Mouse (Mus musculus) stomach, postnatal 0 days (tissue): ENCODE measurements at regions not wholly inside any gene's neighbourhood (a gene's known extent, or its start where the extent isn't known, plus 50 kb on each side); places are given as distances from the start of the nearest gene placed in this dataset.

ENCODE experiments used
- CTCF ChIP-seq: IDR thresholded peaks from 2 replicates; pipeline ENCODE4 v1.5.1; 2016; ENCODE audit warnings: antibody characterized with exemption, low read depth, mild to moderate bottlenecking, moderate library complexity
- EP300 ChIP-seq: optimal IDR thresholded peaks from 2 replicates; pipeline ENCODE3; 2016; ENCODE audit warnings: antibody characterized with exemption

GRCm38 (mm10) chr1:165075301-165076082 lies 85.1 kb downstream of the Tbx19 start:
- TF ChIP-seq EP300 (no peak), CTCF (peak; percentile 30; the same call in 1 of the 2 replicates)
